Mouse (Mus musculus): Measurements from ENCODE around the gene Lif.

DNA sequence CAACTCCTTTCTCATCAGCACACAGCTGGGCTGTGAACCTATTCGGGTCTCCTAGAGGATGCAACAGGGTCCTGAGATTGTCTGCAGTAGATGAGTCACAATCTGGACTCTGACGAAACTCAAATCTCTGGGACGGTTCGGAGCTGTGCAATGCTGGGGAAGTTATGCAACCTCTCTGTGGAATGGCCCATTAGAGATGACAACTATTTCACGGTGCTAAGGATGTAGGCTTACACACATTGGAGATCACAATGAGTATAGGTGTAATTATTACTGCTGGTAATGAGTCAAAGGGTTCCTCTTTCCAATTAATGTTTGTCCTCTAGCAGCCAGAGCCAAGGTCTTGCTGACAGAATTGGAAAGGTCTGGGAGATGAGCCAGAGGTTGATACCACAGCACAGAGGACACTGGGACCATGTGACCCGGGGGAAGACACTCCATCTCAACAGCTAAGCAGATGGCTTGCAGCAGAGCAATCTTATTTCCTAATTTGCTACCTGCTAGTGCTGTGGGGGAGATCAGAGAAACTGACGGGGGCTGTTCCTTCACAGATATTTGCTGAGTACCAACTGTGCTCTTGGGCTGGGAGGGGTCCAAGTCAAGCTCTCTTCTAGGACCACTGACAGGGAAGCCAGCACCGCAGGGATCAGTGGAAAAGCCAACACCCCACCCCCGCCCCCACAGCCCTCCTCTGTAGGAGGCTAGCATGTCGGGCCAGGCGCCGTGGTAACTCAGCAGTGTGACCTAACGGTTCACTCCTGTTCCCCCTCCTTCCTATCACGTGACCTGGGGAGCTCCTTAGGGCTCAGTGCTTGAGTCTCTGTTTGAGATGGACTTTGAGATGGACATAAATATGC, 37.4 kb downstream of the Lif start:
- TF ChIP-seq CTCF (IDR thresholded peaks at IDR 0.05 in 2 of 3, conservative IDR thresholded peaks at IDR 0.05 in 1 of 3; ENCODE audit: control insufficient read depth in 1 of 3, insufficient read depth in 1 of 3, low read depth in 2 of 3, low read length in 3 of 3, poor library complexity in 1 of 3, severe bottlenecking in 1 of 3) (no peak), POLR2A (IDR thresholded peaks at IDR 0.05; ENCODE audit: control insufficient read depth in 1 of 2, insufficient read depth in 1 of 2, low read depth in 1 of 2, low read length in 2 of 2, poor library complexity in 1 of 2) (no peak), RCOR1 (IDR thresholded peaks at IDR 0.05; ENCODE audit: low read depth, low read length) (no peak)

Data from MEL (cell line).